30 mouse cellular contexts compared by ENCODE assay signal in the genomic region with DNA sequence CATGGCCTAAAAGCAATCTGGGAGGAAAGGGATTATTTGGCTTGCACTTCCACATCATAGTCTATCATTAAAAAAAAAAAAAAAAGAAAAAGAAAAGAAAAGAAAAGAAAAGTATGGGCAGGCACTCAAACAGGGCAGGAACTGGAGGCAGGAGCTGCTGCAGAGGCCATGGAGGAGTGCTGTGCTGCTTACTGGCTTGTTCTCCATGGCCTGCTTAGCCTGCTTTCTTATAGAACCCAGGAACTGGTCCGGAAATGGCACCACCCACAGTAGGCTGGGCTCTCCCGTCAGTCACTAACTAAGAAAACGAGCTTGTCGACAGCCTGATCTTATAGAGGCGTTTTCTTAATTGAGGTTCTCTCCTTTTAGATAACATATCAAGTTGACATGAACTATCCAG. TPM values are rescaled to one million over a fixed set of nuclear protein-coding genes. Genes with fewer than 3 reads are reported as not detected.
"Had no signal": no experiment of that assay in that cellular context is flagged by ENCODE, and none has a peak within 500 bp of the region (broad histone marks: within the 10 kb centered on the region; RNA-seq: fewer than 3 reads in every experiment).

No protein-coding gene starts in this region.

- H3K27ac ChIP-seq: limb, embryonic 10.5 days; limb, embryonic 12.5 days; limb, embryonic 13.5 days; limb, embryonic 15.5 days; liver, embryonic 12.5 days; liver, embryonic 13.5 days; liver, embryonic 14.5 days; liver, embryonic 15.5 days; lung, embryonic 15.5 days; macrophage; midbrain, embryonic 10.5 days; midbrain, embryonic 12.5 days; midbrain, embryonic 13.5 days; midbrain, embryonic 15.5 days; neural tube, embryonic 12.5 days had no signal

- H3K9ac ChIP-seq: limb, embryonic 12.5 days; limb, embryonic 13.5 days; limb, embryonic 15.5 days; liver, embryonic 12.5 days; liver, embryonic 13.5 days; liver, embryonic 14.5 days; liver, embryonic 15.5 days; liver, postnatal 0 days; lung, embryonic 14.5 days; lung, embryonic 15.5 days; midbrain, embryonic 12.5 days; midbrain, embryonic 13.5 days; midbrain, embryonic 15.5 days; neural tube, embryonic 12.5 days had no signal

- H3K36me3 ChIP-seq: limb, embryonic 15.5 days; liver, embryonic 12.5 days; liver, embryonic 13.5 days; liver, embryonic 15.5 days; lung, embryonic 15.5 days; midbrain, embryonic 15.5 days had no signal

- DNase-seq: left cerebral cortex, postnatal 4 days; liver; liver, embryonic 13.5 days; liver, postnatal 0 days; lung, adult 18-20 months; lung, adult 2 months; lung, embryonic 14.5 days; lung, postnatal 10 days; lung, postnatal 14 days; lung, postnatal 36 days; lung, postnatal 4 days; midbrain, embryonic 14.5 days had no signal

- H3K27me3 ChIP-seq: limb, embryonic 12.5 days; limb, embryonic 13.5 days; limb, embryonic 15.5 days; liver, embryonic 13.5 days; liver, embryonic 15.5 days; lung, embryonic 15.5 days; megakaryocyte, embryonic 14.5 days; midbrain, embryonic 12.5 days; midbrain, embryonic 13.5 days; midbrain, embryonic 15.5 days; neural tube, embryonic 12.5 days had no signal

- H3K9me3 ChIP-seq: limb, embryonic 10.5 days; limb, embryonic 12.5 days; limb, embryonic 13.5 days; limb, embryonic 15.5 days; liver, embryonic 12.5 days; liver, embryonic 13.5 days; liver, embryonic 15.5 days; lung, embryonic 15.5 days; megakaryocyte, embryonic 14.5 days; midbrain, embryonic 12.5 days; midbrain, embryonic 13.5 days; midbrain, embryonic 15.5 days; neural tube, embryonic 12.5 days had no signal

- H3K4me3 ChIP-seq: limb, embryonic 10.5 days; limb, embryonic 12.5 days; limb, embryonic 13.5 days; limb, embryonic 15.5 days; liver, embryonic 12.5 days; liver, embryonic 13.5 days; liver, embryonic 15.5 days; lung, embryonic 15.5 days; megakaryocyte, embryonic 14.5 days; midbrain, embryonic 10.5 days; midbrain, embryonic 12.5 days; midbrain, embryonic 13.5 days; midbrain, embryonic 15.5 days; myocyte; neural tube, embryonic 12.5 days had no signal

RNA-seq across cellular contexts. Expression of a gene that starts 32.7 kb away (rescaled TPM):
- total RNA-seq: monocyte, adult 5-6 weeks had no signal
- polyA plus RNA-seq: liver, adult 2 months had no signal
